Mouse (Mus musculus): ENCODE results near the gene Mttp.

The Mttp gene

GRCm38 (mm10) chr3:138049555-138049954 lies 95.2 kb downstream of the Mttp start:
- DNase-seq = no peak

DNA sequence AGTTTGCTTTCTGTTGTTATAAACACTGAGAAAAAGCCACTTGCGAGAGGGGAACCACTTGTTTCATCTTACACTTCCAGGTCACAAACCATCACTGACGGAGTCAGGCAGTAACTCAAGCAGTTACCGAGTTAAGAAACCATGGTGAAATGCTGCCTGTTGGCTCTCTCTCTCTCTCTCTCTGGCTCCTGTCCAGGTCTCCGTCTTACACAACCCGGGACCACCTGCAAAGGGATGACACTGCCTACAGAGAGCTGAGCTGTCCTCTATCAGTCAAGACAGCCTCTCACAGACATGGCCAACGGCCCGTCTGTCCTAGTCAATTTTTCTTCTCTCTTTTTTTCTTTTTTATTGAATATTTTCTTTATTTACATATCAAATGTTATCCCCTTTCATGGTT lies 101.5 kb downstream of the Mttp start:
- no peak for DNase-seq

- no peak for DNase-seq
These were observed 103.0 kb downstream of the Mttp start for GRCm38 (mm10) chr3:138041591-138042301.

DNA sequence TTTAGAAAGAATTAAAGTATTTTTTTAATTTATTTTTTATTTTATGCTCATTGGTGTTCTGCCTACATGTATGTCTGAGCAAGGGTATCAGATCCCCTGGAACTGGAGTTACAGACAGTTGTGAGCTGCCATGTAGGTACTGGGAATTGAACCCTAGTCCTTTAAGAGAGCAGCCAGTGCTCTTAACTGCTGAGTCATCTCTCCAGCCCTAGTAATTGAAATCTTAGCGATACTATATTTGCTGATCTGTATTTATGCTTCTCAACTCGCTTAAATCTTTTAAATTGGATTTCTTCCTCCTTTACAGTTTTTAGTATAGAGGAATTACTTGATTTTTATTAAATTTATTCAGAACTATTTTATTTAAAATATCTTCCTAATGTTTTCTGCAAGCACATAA lies 103.8 kb downstream of the Mttp start:
- DNase-seq = no peak

Measured in thymus, adult 18-20 months (tissue).